ENCODE assay signal across 21 mouse cellular contexts in the genomic region with DNA sequence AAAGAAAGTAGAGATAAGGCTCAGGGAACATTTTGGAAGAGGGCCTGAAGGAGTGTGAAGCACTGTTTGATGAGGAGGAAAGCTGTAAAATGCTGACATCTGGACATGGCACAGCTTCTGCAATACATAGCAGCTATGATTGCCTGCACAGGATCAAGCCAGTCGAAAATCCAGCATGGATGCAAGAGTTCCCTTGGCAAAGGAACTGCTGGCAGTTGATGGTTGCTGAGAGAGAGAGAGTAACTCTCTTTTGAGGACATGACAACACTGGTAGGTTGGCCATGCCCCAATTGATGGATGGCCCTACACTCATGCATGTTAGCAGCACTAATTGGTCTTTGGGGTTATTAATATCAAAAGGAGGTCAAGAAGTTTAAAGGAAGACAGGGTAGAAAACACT. TPM values are rescaled to one million over a fixed set of nuclear protein-coding genes. Genes with fewer than 3 reads are reported as not detected.
A peak's percentile ranks its signal among the peaks of the same experiment; 100 is the strongest.
DNase-seq lines count a peak whose midpoint lies in the region; ATAC-seq and TF ChIP-seq lines count a peak whose summit lies in the region.
"Had no signal": no experiment of that assay in that cellular context is flagged by ENCODE, and none has a peak within 500 bp of the region (broad histone marks: within the 10 kb centered on the region; RNA-seq: fewer than 3 reads in every experiment).

No protein-coding gene starts in this region.

- peak; percentile 38 for DNase-seq in adrenal gland, adult 2 months
- DNase-seq in adrenal gland, adult 18-20 months (ENCODE audit: low spot score in 2 of 2), result no peak
- DNase-seq in liver, adult 2 months (ENCODE audit: extremely low read depth, low read depth, low spot score), result no peak
- no peak for DNase-seq in liver, postnatal 0 days
- no peak for DNase-seq in lung, adult 2 months
- DNase-seq: adrenal gland, postnatal 10 days; adrenal gland, postnatal 25 days; cerebellum, adult 11-12 months; cerebellum, adult 2 months; cerebellum, postnatal 25 days had no signal

- TF ChIP-seq POLR2A in liver, adult 2 months (IDR thresholded peaks at IDR 0.05; ENCODE audit: extremely low read depth, insufficient read depth, low read length), result no peak
- no peak for TF ChIP-seq POLR2A in lung, adult 2 months (IDR thresholded peaks at IDR 0.05; ENCODE audit: borderline replicate concordance, extremely low read depth, low read depth, low read length)

- ATAC-seq in forebrain, embryonic 16.5 days, result peak; percentile 18; the same call in 1 of the 2 replicates
- ATAC-seq in forebrain, embryonic 15.5 days (replicated peaks), result no peak
- ATAC-seq in liver, postnatal 0 days, result no peak
- ATAC-seq: activated CD4-positive, CD25-positive, alpha-beta regulatory T cell, adult 4 months; CD4-positive, CD25-positive, alpha-beta regulatory T cell, adult 4 months; forebrain, postnatal 0 days; Patski had no signal

- TF ChIP-seq CTCF in liver, adult 2 months (IDR thresholded peaks at IDR 0.05; ENCODE audit: low read depth, low read length), result no peak
- no peak for TF ChIP-seq CTCF in liver, postnatal 0 days (IDR thresholded peaks at IDR 0.05; ENCODE audit: low read depth)
- no peak for TF ChIP-seq CTCF in lung, adult 2 months (IDR thresholded peaks at IDR 0.05; ENCODE audit: insufficient read depth, low read length)

- no peaks in the 10 kb centered on the region; the same call in 1 of the 2 replicates for H3K36me3 ChIP-seq in forebrain, embryonic 16.5 days (ENCODE audit: control insufficient read depth, insufficient read depth)
- H3K36me3 ChIP-seq in forebrain, embryonic 15.5 days, result peaks cover 12% of the 10 kb centered on the region
- H3K36me3 ChIP-seq in liver, adult 2 months (ENCODE audit: control insufficient read depth, insufficient read depth, low read length), result peaks cover 72% of the 10 kb centered on the region
- peaks cover 19% of the 10 kb centered on the region; the same call in 1 of the 2 replicates for H3K36me3 ChIP-seq in liver, postnatal 0 days (replicated peaks; ENCODE audit: insufficient read depth, low read length)

- H3K4me1 ChIP-seq in forebrain, embryonic 16.5 days (replicated peaks; ENCODE audit: control insufficient read depth, insufficient read depth, low read length), result no peaks in the 10 kb centered on the region
- H3K4me1 ChIP-seq in forebrain, embryonic 15.5 days, result 0 out of 2 replicates have a peak, but pooled peaks cover 5% of the 10 kb centered on the region
- peaks cover 13% of the 10 kb centered on the region for H3K4me1 ChIP-seq in liver, adult 2 months (ENCODE audit: control insufficient read depth, insufficient read depth, low read length)
- H3K4me1 ChIP-seq in liver, postnatal 0 days (ENCODE audit: insufficient read depth), result no peaks in the 10 kb centered on the region
- no peaks in the 10 kb centered on the region; the same call in 1 of the 2 replicates for H3K4me1 ChIP-seq in lung, adult 2 months (ENCODE audit: control insufficient read depth, insufficient read depth, low read length)
- H3K4me1 ChIP-seq: embryonic facial prominence, embryonic 10.5 days; embryonic facial prominence, embryonic 12.5 days; forebrain, embryonic 12.5 days had no signal

- peaks cover 9% of the 10 kb centered on the region; the same call in 1 of the 2 replicates for H3K79me2 ChIP-seq in liver, adult 2 months (ENCODE audit: control insufficient read depth, insufficient read depth, low read length)

- no peak overlapping the region for H3K27ac ChIP-seq in forebrain, embryonic 16.5 days (ENCODE audit: low read length)
- H3K27ac ChIP-seq in forebrain, embryonic 15.5 days (replicated peaks), result no peak overlapping the region
- H3K27ac ChIP-seq in liver, adult 2 months (replicated peaks; ENCODE audit: insufficient read depth, low read depth, low read length), result 0 out of 2 replicates have a peak overlapping the region, but pooled peaks have one; percentile 10
- no peak overlapping the region for H3K27ac ChIP-seq in liver, postnatal 0 days (ENCODE audit: low read depth)
- H3K27ac ChIP-seq: embryonic facial prominence, embryonic 10.5 days; embryonic facial prominence, embryonic 12.5 days; forebrain, embryonic 12.5 days had no signal

- no peaks in the 10 kb centered on the region for H3K9me3 ChIP-seq in forebrain, embryonic 16.5 days (ENCODE audit: control insufficient read depth, low read length)
- H3K9me3 ChIP-seq in forebrain, embryonic 15.5 days, result no peaks in the 10 kb centered on the region
- H3K9me3 ChIP-seq in liver, postnatal 0 days (ENCODE audit: low read length), result no peaks in the 10 kb centered on the region
- H3K9me3 ChIP-seq: embryonic facial prominence, embryonic 10.5 days; embryonic facial prominence, embryonic 12.5 days; forebrain, embryonic 12.5 days; G1E had no signal

- 69% methylated on average over 1 of the region's 1 CpGs for WGBS in forebrain, embryonic 16.5 days
- WGBS in forebrain, embryonic 15.5 days, result 74% methylated on average over 1 of the region's 1 CpGs
- WGBS in liver, adult 2 months, result 19% methylated on average over 1 of the region's 1 CpGs
- 52% methylated on average over 1 of the region's 1 CpGs for WGBS in liver, postnatal 0 days (ENCODE audit: insufficient replicate concordance)
- 64% methylated on average over 1 of the region's 1 CpGs for WGBS in lung, adult 2 months

- no peak overlapping the region for H3K9ac ChIP-seq in forebrain, embryonic 16.5 days (replicated peaks; ENCODE audit: low read depth, low read length)
- no peak overlapping the region for H3K9ac ChIP-seq in forebrain, embryonic 15.5 days (replicated peaks)
- no peak overlapping the region for H3K9ac ChIP-seq in liver, adult 2 months (ENCODE audit: low read depth, low read length)
- H3K9ac ChIP-seq in liver, postnatal 0 days (replicated peaks), result no peak overlapping the region
- H3K9ac ChIP-seq: embryonic facial prominence, embryonic 12.5 days; forebrain, embryonic 12.5 days; forebrain, postnatal 0 days had no signal

- H3K4me2 ChIP-seq in forebrain, embryonic 16.5 days (ENCODE audit: low read length), result no peak overlapping the region
- H3K4me2 ChIP-seq in forebrain, embryonic 15.5 days (replicated peaks), result no peak overlapping the region
- no peak overlapping the region for H3K4me2 ChIP-seq in liver, postnatal 0 days (ENCODE audit: low read depth, low read length)
- H3K4me2 ChIP-seq: embryonic facial prominence, embryonic 12.5 days; forebrain, embryonic 12.5 days had no signal

- TF ChIP-seq EP300 in liver, postnatal 0 days (IDR thresholded peaks at IDR 0.05; ENCODE audit: low read depth), result no peak

- H3K4me3 ChIP-seq in forebrain, embryonic 16.5 days (replicated peaks; ENCODE audit: low read length), result no peak overlapping the region
- H3K4me3 ChIP-seq in forebrain, embryonic 15.5 days, result no peak overlapping the region
- H3K4me3 ChIP-seq in liver, adult 2 months (ENCODE audit: insufficient read depth, low read depth, low read length), result no peak overlapping the region
- no peak overlapping the region for H3K4me3 ChIP-seq in liver, postnatal 0 days (ENCODE audit: low read depth, low read length)
- no peak overlapping the region for H3K4me3 ChIP-seq in lung, adult 2 months (replicated peaks; ENCODE audit: extremely low read depth, low read depth, low read length)
- H3K4me3 ChIP-seq: embryonic facial prominence, embryonic 10.5 days; embryonic facial prominence, embryonic 12.5 days; forebrain, embryonic 12.5 days had no signal

- no peaks in the 10 kb centered on the region for H3K27me3 ChIP-seq in forebrain, embryonic 16.5 days (replicated peaks; ENCODE audit: control insufficient read depth, insufficient read depth, low read length)
- no peaks in the 10 kb centered on the region for H3K27me3 ChIP-seq in forebrain, embryonic 15.5 days
- H3K27me3 ChIP-seq in liver, adult 2 months (ENCODE audit: control insufficient read depth, insufficient read depth, low read length), result no peaks in the 10 kb centered on the region
- H3K27me3 ChIP-seq in liver, postnatal 0 days (ENCODE audit: insufficient read depth, low read length), result no peaks in the 10 kb centered on the region
- H3K27me3 ChIP-seq: CH12.LX; embryonic facial prominence, embryonic 12.5 days; forebrain, embryonic 12.5 days; Patski had no signal

RNA-seq across cellular contexts. Expression of gene Fdx1, which starts 12.7 kb away (rescaled TPM):
- 1,000 to 10,000 TPM; 1,986 to 2,305 TPM for total RNA-seq in adrenal gland, adult 2 months (2021)
- polyA plus RNA-seq in adrenal gland, adult 2 months (2012; rRNA removed), result 10,930 and 16,655 TPM in 2 replicates
- 1,000 to 10,000 TPM; 3,296 to 3,327 TPM for total RNA-seq in adrenal gland, adult 18-20 months (2021)
- polyA plus RNA-seq in forebrain, embryonic 16.5 days (2015; fragmentation: Nextera tagmentation; extraction: Ambion mirVana), result 38.7 and 42.1 TPM in 2 replicates
- 44.4 and 44.9 TPM in 2 replicates for polyA plus RNA-seq in forebrain, embryonic 15.5 days (2015; fragmentation: Nextera tagmentation; extraction: Ambion mirVana)
- total RNA-seq in liver, adult 2 months (2014; rRNA removed), result 144 and 160 TPM in 2 replicates
- polyA plus RNA-seq in liver, adult 2 months (2012; rRNA removed), result 290 and 313 TPM in 2 replicates
- polyA plus RNA-seq in liver, postnatal 0 days (2015; fragmentation: Nextera tagmentation; extraction: Ambion mirVana), result 135 and 150 TPM in 2 replicates
- 106 and 178 TPM in 2 replicates for polyA plus RNA-seq in lung, adult 2 months (2012; rRNA removed)

Comparison
In these comparisons a context has a peak if more than half of its experiments do, and no peak if none do; other contexts are left out.
1. RNA of gene Fdx1, which starts 12.7 kb away (polyA plus RNA-seq): 10,930 to 16,655 TPM in adrenal gland, adult 2 months; 290 to 313 TPM in liver, adult 2 months, 135 to 150 TPM in liver, postnatal 0 days, 106 to 178 TPM in lung, adult 2 months, 44.4 to 44.9 TPM in forebrain, embryonic 15.5 days and 38.7 to 42.1 TPM in forebrain, embryonic 16.5 days; every median in the first group is over 10 times any median in the second.